Mouse (Mus musculus) heart, embryonic 13.5 days (tissue): ENCODE data around the gene Jmjd1c. TPM values are rescaled to one million over a fixed set of nuclear protein-coding genes. Genes with fewer than 3 reads are reported as not detected.

Experiments used
- ATAC-seq: fragments of 200-750 bp; cut with Nextera tagmentation; 2 replicates; pipeline ENCODE4 v1.8.0; 2017; ENCODE audit warnings: moderate TSS enrichment; ENCODE audit not compliant: insufficient number of reproducible peaks, low FRiP score, low TSS enrichment; ENCODE audit errors: extremely low read depth
- H3K27ac ChIP-seq: fragments of 300-500 bp; sonication (generic); replicated peaks from 2 replicates; pipeline ENCODE4 v1.5.1; 2015; ENCODE audit warnings: moderate library complexity, mild to moderate bottlenecking, inconsistent platforms
- H3K27me3 ChIP-seq: fragments of 300-500 bp; sonication (generic); replicated peaks from 2 replicates; pipeline ENCODE4 v1.6.1; 2015; ENCODE audit warnings: mild to moderate bottlenecking, inconsistent platforms
- H3K36me3 ChIP-seq: fragments of 300-500 bp; sonication (generic); 2 replicates; pipeline ENCODE4 v1.6.1; 2015; ENCODE audit warnings: mild to moderate bottlenecking, inconsistent platforms
- H3K4me1 ChIP-seq: fragments of 300-500 bp; sonication (generic); 2 replicates; pipeline ENCODE4 v1.6.1; 2015; ENCODE audit warnings: inconsistent platforms
- H3K4me2 ChIP-seq: fragments of 300-500 bp; sonication (generic); 2 replicates; pipeline ENCODE4 v1.6.1; 2015; ENCODE audit warnings: inconsistent platforms, mild to moderate bottlenecking, moderate library complexity
- H3K4me3 ChIP-seq: fragments of 300-500 bp; sonication (generic); 2 replicates; pipeline ENCODE4 v1.5.1; 2015; ENCODE audit warnings: moderate library complexity, mild to moderate bottlenecking, inconsistent platforms
- H3K9ac ChIP-seq: fragments of 300-500 bp; sonication (generic); 2 replicates; pipeline ENCODE4 v1.6.1; 2015; ENCODE audit warnings: inconsistent platforms, mild to moderate bottlenecking, moderate library complexity
- H3K9me3 ChIP-seq: fragments of 300-500 bp; sonication (generic); 2 replicates; pipeline ENCODE4 v1.6.1; 2016; ENCODE audit warnings: inconsistent platforms
- WGBS: fragments of 180-500 bp; shearing (Covaris S2); methylation state at CpG from one replicate; pipeline ENCODE4 v1.1.7; 2015; ENCODE audit warnings: mixed read lengths; 5-methylcytosine and 5-hydroxymethylcytosine counted together
- polyA plus RNA-seq: library from polyadenylated mRNA; unstranded; fragments of >200 nt; fragmentation: Nextera tagmentation; extraction: Ambion mirVana; gene quantifications from 2 replicates; pipeline ENCODE4 v1.2.1, GENCODE M21; 2015

Jmjd1c gene
- polyA plus RNA-seq, 1 experiment from 2014 or later: 30.3 TPM

GRCm38 (mm10) chr10:67119291-67119690 is 23.4 kb downstream of the Jmjd1c start:
- H3K27me3 ChIP-seq: no peaks in the 10 kb centered on the region
- H3K9me3 ChIP-seq: no peaks in the 10 kb centered on the region
- no peak overlapping the region for H3K27ac ChIP-seq
- no peak overlapping the region for H3K9ac ChIP-seq
- peaks cover 2% of the 10 kb centered on the region for H3K36me3 ChIP-seq
- H3K4me2 ChIP-seq: no peak overlapping the region; the same call in 1 of the 2 replicates
- ATAC-seq: no peak
- WGBS: 48% methylated on average over 7 of the region's 7 CpGs
- peaks cover 82% of the 10 kb centered on the region for H3K4me1 ChIP-seq
- H3K4me3 ChIP-seq: no peak overlapping the region

DNA sequence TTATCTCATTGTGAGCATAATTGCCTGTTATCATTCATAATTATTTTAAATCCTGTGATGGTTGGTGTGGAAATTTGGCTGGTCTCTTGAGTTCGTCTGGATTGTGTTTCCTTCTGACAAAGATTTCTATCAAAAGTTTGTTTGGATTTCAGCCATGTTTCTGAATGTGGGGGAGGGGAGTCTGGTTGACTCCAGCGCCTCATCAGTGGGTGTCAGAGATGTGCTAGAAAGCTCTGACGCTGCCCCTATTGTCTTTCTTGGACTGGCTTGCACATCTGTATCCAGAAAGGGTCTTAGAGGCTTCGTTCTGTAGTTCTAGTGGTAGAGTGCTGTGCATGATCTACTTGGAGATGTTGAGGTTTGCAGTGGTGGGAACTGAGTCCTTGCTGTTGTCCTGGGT is 24.3 kb downstream of the Jmjd1c start:
- no peak overlapping the region; the same call in 1 of the 2 replicates for H3K4me2 ChIP-seq
- H3K4me3 ChIP-seq: no peak overlapping the region
- ATAC-seq: no peak
- H3K27ac ChIP-seq: 0 out of 2 replicates have a peak overlapping the region, but pooled peaks have one; percentile 37
- peaks cover 80% of the 10 kb centered on the region for H3K4me1 ChIP-seq
- no peaks in the 10 kb centered on the region for H3K9me3 ChIP-seq
- WGBS: 39% methylated on average over 4 of the region's 4 CpGs
- no peaks in the 10 kb centered on the region for H3K27me3 ChIP-seq
- no peaks in the 10 kb centered on the region for H3K36me3 ChIP-seq
- H3K9ac ChIP-seq: no peak overlapping the region

GRCm38 (mm10) chr10:67120640-67121039 is 24.7 kb downstream of the Jmjd1c start:
- Histone ChIP-seq H3K4me1 (peaks cover 80% of the 10 kb centered on the region), H3K9me3 (no peaks in the 10 kb centered on the region), H3K4me2 (no peak overlapping the region), H3K27ac (0 out of 2 replicates have a peak overlapping the region, but pooled peaks have one; percentile 37), H3K9ac (no peak overlapping the region), H3K36me3 (no peaks in the 10 kb centered on the region), H3K4me3 (no peak overlapping the region), H3K27me3 (no peaks in the 10 kb centered on the region)
- no peak for ATAC-seq
- 75% methylated on average over 2 of the region's 2 CpGs for WGBS

DNA sequence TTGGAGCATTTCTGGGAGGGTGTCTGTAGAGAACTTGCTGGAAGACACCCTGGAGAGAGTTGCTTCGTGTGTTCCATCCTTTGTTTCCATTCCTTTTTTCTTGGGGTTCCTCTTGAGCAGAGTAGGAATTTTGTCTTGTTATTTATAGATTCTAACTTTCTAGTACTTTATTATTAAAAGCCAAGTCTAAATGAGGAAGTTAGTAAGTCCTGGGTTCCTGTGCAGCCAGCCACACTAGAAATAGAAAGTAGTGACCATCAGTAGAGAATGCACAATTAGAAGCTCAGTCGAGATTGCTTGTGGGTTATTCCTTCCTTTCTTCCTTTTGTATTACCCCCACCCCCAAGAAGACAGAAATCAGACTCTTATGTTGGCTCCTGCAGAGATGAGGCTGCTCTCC is 27.8 kb downstream of the Jmjd1c start:
- Histone ChIP-seq H3K4me3 (no peak overlapping the region), H3K4me2 (peak overlapping the region; percentile 45), H3K27me3 (no peaks in the 10 kb centered on the region), H3K9ac (peak overlapping the region; percentile 54; the same call in 1 of the 2 replicates), H3K27ac (peak overlapping the region; percentile 83), H3K36me3 (no peaks in the 10 kb centered on the region), H3K9me3 (no peaks in the 10 kb centered on the region), H3K4me1 (peaks cover 75% of the 10 kb centered on the region)
- no peak for ATAC-seq
- 40% methylated on average over 2 of the region's 2 CpGs for WGBS

DNA sequence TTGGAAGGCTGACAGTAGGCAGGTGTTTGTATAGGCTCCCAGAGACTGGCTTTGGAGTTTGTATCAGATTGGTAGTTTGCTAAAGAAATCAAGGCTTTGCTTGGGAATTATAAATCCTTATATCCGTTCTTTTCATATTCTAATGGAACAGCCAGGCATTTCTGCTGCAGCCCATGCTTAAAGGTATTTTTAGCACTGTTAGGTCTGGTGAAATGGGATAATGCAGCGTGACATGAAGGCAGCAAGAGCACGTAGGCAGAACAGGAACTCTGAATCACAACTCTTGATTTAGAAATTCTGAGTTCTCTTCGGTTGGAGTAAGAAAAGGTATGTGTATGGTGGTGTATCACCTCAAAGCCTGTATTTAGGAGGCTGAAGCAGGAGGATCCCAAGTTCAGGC is 28.2 kb downstream of the Jmjd1c start:
- Histone ChIP-seq H3K27ac (peak overlapping the region; percentile 83), H3K4me3 (no peak overlapping the region), H3K9me3 (no peaks in the 10 kb centered on the region), H3K4me1 (peaks cover 71% of the 10 kb centered on the region), H3K36me3 (no peaks in the 10 kb centered on the region), H3K9ac (peak overlapping the region; percentile 54; the same call in 1 of the 2 replicates), H3K4me2 (peak overlapping the region; percentile 45), H3K27me3 (no peaks in the 10 kb centered on the region)
- 39% methylated on average over 4 of the region's 4 CpGs for WGBS
- no peak for ATAC-seq

DNA sequence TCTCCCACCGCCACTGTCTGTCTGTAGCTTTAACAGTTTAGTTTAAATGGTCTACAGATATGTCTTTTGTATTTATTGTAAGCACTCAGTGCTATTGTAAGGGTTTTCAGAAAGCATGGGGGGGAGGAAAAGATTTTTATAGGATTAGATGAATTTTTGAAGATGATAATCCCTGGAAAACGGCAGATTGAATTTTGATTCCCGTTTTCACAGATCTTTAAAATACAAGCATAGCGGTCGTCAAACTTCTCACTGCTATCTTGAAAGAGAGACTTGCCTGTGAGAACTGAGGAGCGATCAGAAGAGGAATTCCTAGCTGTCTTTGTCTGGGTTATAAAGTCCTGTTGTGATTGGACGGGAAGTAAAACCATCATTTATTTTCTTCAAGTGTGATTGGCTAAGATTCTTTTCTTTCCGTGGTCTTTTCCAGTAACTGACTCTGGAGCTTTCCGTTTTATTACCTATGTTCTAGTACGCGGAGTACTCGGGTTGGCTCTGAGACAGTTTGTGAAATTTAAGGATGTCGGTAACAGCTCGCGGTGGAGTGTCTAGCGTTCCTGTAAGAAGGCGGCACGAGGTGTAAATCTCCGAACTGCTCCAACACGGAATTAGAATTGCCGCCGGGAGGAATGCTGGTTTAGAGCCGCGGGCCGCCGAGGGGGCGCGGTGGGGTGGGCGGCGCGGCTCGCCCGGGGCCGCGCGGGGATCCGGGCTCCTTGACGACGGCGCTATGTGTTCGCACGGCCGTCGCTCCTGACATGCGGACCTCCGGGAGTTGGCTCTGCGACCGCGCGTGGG is 30.3 kb downstream of the Jmjd1c start:
- peak overlapping the region; percentile 91 for H3K27ac ChIP-seq
- no peaks in the 10 kb centered on the region for H3K36me3 ChIP-seq
- peak overlapping the region; percentile 86 for H3K4me3 ChIP-seq
- peaks cover 64% of the 10 kb centered on the region for H3K4me1 ChIP-seq
- ATAC-seq: peak; percentile 29; the same call in 1 of the 2 replicates
- H3K9ac ChIP-seq: peak overlapping the region; percentile 95
- H3K9me3 ChIP-seq: no peaks in the 10 kb centered on the region
- H3K27me3 ChIP-seq: no peaks in the 10 kb centered on the region
- peak overlapping the region; percentile 81 for H3K4me2 ChIP-seq
- 2% methylated on average over 44 of the region's 50 CpGs for WGBS

DNA sequence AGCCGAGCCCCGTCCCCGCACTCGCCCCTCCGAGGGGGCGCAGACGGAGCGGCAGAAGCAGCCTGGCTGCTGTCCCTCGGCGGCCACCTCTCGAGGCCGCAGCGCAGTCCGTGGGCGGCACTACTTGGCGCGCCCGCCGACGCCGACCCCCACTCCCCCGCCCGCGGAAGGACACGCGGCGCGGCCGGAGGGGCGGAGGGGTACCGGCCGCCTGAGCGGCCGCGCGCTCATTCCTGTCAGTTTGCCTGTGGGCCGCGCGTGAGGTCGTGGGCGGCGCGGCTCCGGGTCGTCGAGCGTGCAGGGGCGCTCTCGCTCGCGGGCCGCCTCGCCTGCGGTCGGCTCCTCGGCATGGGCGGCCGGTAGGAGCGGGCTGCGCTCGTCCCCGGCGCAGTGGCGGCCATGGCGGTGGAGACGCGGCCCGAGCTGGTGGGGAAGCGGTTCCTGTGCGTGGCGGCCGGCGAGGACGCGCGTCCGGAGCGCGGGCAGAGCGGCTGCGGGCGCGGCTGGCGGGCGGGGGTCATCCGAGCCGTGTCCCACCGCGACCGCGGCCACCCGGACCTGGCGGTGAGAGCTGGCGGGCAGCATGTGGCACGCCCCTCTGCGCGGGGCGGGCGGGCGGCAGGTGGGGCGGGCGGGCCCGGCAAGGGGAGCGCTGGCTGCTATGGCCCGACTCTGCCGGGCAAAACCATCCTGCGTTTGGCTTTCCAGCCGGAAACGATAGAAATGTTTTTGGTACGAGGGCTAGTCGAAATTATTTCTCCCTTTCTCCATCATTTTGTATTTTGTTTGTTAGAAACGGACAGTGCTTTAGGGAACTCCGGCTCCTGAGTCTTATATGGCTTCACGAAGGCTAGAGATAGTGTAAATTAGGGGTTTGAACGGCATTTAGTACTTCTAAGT is 31.2 kb downstream of the Jmjd1c start:
- peak overlapping the region; percentile 81 for H3K4me2 ChIP-seq
- H3K9me3 ChIP-seq: no peaks in the 10 kb centered on the region
- peak overlapping the region; percentile 91 for H3K27ac ChIP-seq
- H3K27me3 ChIP-seq: no peaks in the 10 kb centered on the region
- peak; percentile 13; the same call in 1 of the 2 replicates for ATAC-seq
- peak overlapping the region; percentile 95 for H3K9ac ChIP-seq
- peak overlapping the region; percentile 86 for H3K4me3 ChIP-seq
- peaks cover 62% of the 10 kb centered on the region for H3K4me1 ChIP-seq
- H3K36me3 ChIP-seq: no peaks in the 10 kb centered on the region
- WGBS: 1% methylated on average over 65 of the region's 115 CpGs

DNA sequence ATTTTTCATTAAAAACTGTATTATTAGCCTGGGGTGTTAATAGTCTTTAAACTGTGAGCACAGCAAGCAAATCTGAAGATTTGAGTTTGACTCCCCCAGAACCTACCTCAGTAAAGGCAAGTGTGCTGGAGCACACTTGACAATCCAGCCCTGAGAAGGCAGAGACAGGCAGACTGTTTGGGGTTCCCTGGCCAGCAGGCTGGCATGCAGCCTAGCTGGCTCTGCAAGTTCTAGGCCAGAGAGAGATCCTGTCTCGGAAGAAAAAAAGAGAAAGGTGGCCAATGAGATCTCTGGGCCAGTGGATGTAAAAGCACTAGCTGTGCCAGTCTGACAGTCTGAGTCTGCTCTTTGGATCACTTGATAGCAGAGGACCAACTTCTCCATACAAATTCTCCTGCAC is 33.6 kb downstream of the Jmjd1c start:
- Histone ChIP-seq H3K27me3 (no peaks in the 10 kb centered on the region), H3K27ac (no peak overlapping the region), H3K9ac (no peak overlapping the region), H3K4me3 (no peak overlapping the region), H3K4me1 (peaks cover 46% of the 10 kb centered on the region), H3K36me3 (peaks cover 3% of the 10 kb centered on the region; the same call in 1 of the 2 replicates), H3K4me2 (no peak overlapping the region), H3K9me3 (no peaks in the 10 kb centered on the region)
- ATAC-seq: no peak
- WGBS: 64% methylated on average over 1 of the region's 1 CpGs

- no peak for ATAC-seq
- Histone ChIP-seq H3K27ac (no peak overlapping the region), H3K4me1 (peaks cover 36% of the 10 kb centered on the region), H3K9me3 (no peaks in the 10 kb centered on the region), H3K27me3 (no peaks in the 10 kb centered on the region), H3K4me2 (no peak overlapping the region), H3K36me3 (peaks cover 3% of the 10 kb centered on the region; the same call in 1 of the 2 replicates), H3K4me3 (no peak overlapping the region), H3K9ac (no peak overlapping the region)
- WGBS: 48% methylated on average over 1 of the region's 1 CpGs
Measured at GRCm38 (mm10) chr10:67131709-67132108, 35.8 kb downstream of the Jmjd1c start.

DNA sequence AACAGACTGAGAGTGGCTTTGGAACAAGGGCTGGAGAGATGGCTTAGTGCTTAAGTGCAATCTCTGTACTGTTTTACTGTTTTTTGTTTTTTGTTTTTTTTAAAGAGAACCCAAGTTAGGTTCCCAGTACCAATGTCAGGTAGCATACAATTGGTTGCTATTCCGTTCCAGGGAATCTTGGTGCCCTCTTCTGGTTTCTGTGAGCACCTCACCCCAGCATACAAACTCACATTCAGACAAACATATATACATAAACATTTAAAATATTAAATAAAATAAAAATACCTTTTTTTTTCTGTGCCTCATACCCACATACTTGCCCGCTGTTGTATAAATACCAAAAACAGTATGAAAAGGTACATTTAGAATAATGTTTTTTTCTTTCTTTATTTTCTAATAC is 38.4 kb downstream of the Jmjd1c start:
- H3K27ac ChIP-seq: no peak overlapping the region
- no peak overlapping the region for H3K9ac ChIP-seq
- WGBS: 93% methylated on average over 2 of the region's 2 CpGs
- H3K36me3 ChIP-seq: peaks cover 3% of the 10 kb centered on the region; the same call in 1 of the 2 replicates
- peaks cover 28% of the 10 kb centered on the region for H3K4me1 ChIP-seq
- no peak for ATAC-seq
- no peaks in the 10 kb centered on the region for H3K27me3 ChIP-seq
- no peaks in the 10 kb centered on the region for H3K9me3 ChIP-seq
- H3K4me2 ChIP-seq: no peak overlapping the region
- H3K4me3 ChIP-seq: no peak overlapping the region

DNA sequence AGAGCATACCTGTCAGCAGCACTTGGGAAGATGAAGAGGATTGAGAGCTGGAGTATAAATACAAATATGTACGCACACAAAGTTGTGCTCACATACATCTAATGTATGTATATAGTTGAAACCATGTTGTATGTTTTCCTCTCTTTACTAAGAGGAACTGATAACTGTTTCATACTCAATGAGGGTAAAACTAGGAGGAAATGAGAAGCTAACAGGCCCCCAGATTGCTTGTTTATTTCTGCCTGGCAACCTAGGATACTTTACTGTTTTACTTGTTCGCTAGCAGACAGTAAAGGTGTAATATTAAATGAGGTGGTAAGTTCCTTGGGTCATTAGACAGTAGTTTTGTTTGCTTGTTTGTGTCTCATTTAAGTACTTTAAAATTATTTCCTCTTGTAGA is 41.5 kb downstream of the Jmjd1c start:
- H3K27me3 ChIP-seq: no peaks in the 10 kb centered on the region
- ATAC-seq: no peak
- 87% methylated on average over 2 of the region's 2 CpGs for WGBS

More for the DNA sequence above, 41.5 kb downstream of the Jmjd1c start:
- Histone ChIP-seq H3K9me3 (no peaks in the 10 kb centered on the region), H3K4me2 (no peak overlapping the region), H3K9ac (no peak overlapping the region), H3K4me3 (no peak overlapping the region), H3K27ac (no peak overlapping the region), H3K4me1 (peaks cover 21% of the 10 kb centered on the region), H3K36me3 (peaks cover 3% of the 10 kb centered on the region; the same call in 1 of the 2 replicates)
